Mouse (Mus musculus) hindbrain, embryonic 11.5 days (tissue): ENCODE measurements around the gene Ptprd. TPM values are rescaled to one million over a fixed set of nuclear protein-coding genes. Genes with fewer than 3 reads are reported as not detected.

Experiments used
- ATAC-seq: fragments of 200-750 bp; cut with Nextera tagmentation; 2 replicates; pipeline ENCODE4 v1.8.0; 2017; ENCODE audit warnings: mild to moderate bottlenecking, moderate TSS enrichment, moderate library complexity; ENCODE audit not compliant: low FRiP score
- DNase-seq: peaks from one replicate; pipeline ENCODE4 v3.0.0-alpha.2; 2015; ENCODE audit warnings: low spot score
- H3K27ac ChIP-seq: fragments of 300-500 bp; sonication (generic); 2 replicates; pipeline ENCODE4 v1.5.1; 2014; ENCODE audit warnings: mild to moderate bottlenecking, low read depth, low read length
- H3K27me3 ChIP-seq: fragments of 300-500 bp; sonication (generic); 2 replicates; pipeline ENCODE4 v1.6.1; 2014; ENCODE audit warnings: mild to moderate bottlenecking, low read length, moderate library complexity, mixed read lengths; ENCODE audit not compliant: control insufficient read depth, insufficient read depth
- H3K36me3 ChIP-seq: fragments of 300-500 bp; sonication (generic); 2 replicates; pipeline ENCODE4 v1.6.1; 2014; ENCODE audit warnings: mild to moderate bottlenecking, low read length, moderate library complexity, mixed read lengths; ENCODE audit not compliant: control insufficient read depth, insufficient read depth
- H3K4me1 ChIP-seq: fragments of 300-500 bp; sonication (generic); replicated peaks from 2 replicates; pipeline ENCODE4 v1.6.1; 2014; ENCODE audit warnings: low read length, mixed read lengths; ENCODE audit not compliant: control insufficient read depth, insufficient read depth
- H3K4me2 ChIP-seq: fragments of 300-500 bp; sonication (generic); replicated peaks from 2 replicates; pipeline ENCODE4 v1.6.1; 2014; ENCODE audit warnings: mild to moderate bottlenecking, low read depth, low read length
- H3K4me3 ChIP-seq: fragments of 300-500 bp; sonication (generic); 2 replicates; pipeline ENCODE4 v1.5.1; 2014; ENCODE audit warnings: low read depth, low read length
- H3K9ac ChIP-seq: fragments of 300-500 bp; sonication (generic); 2 replicates; pipeline ENCODE4 v1.6.1; 2014; ENCODE audit warnings: low read depth, low read length
- H3K9me3 ChIP-seq: fragments of 300-500 bp; sonication (generic); 2 replicates; pipeline ENCODE4 v1.6.1; 2016; ENCODE audit warnings: low read length; ENCODE audit not compliant: control insufficient read depth
- WGBS: fragments of 180-500 bp; shearing (Covaris S2); extraction: QIAGEN DNeasy Blood & Tissue Kit; methylation state at CpG from one replicate; pipeline ENCODE4 v1.1.7; 2014; 5-methylcytosine and 5-hydroxymethylcytosine counted together
- polyA plus RNA-seq: library from polyadenylated mRNA; unstranded; fragments of >200 nt; fragmentation: Nextera tagmentation; extraction: Ambion mirVana; gene quantifications from 2 replicates; pipeline ENCODE4 v1.2.1, GENCODE M21; 2014

The Ptprd gene
- polyA plus RNA-seq, 1 experiment from 2014 or later = 31.7 TPM

GRCm38 (mm10) chr4:76144925-76145324 is 2066.8 kb downstream of the Ptprd start:
- Histone ChIP-seq H3K4me2 (no peak overlapping the region), H3K9me3 (no peaks in the 10 kb centered on the region), H3K4me1 (no peaks in the 10 kb centered on the region), H3K36me3 (no peaks in the 10 kb centered on the region), H3K4me3 (no peak overlapping the region), H3K27me3 (no peaks in the 10 kb centered on the region), H3K27ac (no peak overlapping the region), H3K9ac (no peak overlapping the region)
- 72% methylated on average over 4 of the region's 4 CpGs for WGBS
- DNase-seq (no peak), ATAC-seq (no peak)

- Histone ChIP-seq H3K36me3 (no peaks in the 10 kb centered on the region), H3K4me2 (no peak overlapping the region), H3K27me3 (no peaks in the 10 kb centered on the region), H3K4me1 (no peaks in the 10 kb centered on the region), H3K4me3 (no peak overlapping the region), H3K9ac (no peak overlapping the region), H3K27ac (no peak overlapping the region), H3K9me3 (no peaks in the 10 kb centered on the region)
- no peak for ATAC-seq
- WGBS = 54% methylated on average over 2 of the region's 2 CpGs
- DNase-seq = no peak
Measured at GRCm38 (mm10) chr4:76144333-76144732, 2067.4 kb downstream of the Ptprd start.

- ATAC-seq (no peak), DNase-seq (no peak)
- Histone ChIP-seq H3K4me1 (no peaks in the 10 kb centered on the region), H3K4me3 (no peak overlapping the region), H3K27me3 (no peaks in the 10 kb centered on the region), H3K4me2 (no peak overlapping the region), H3K27ac (no peak overlapping the region), H3K36me3 (no peaks in the 10 kb centered on the region), H3K9me3 (no peaks in the 10 kb centered on the region), H3K9ac (no peak overlapping the region)
- WGBS = 66% methylated on average over 3 of the region's 3 CpGs
Measured at GRCm38 (mm10) chr4:76137901-76138300, 2073.9 kb downstream of the Ptprd start.

- Histone ChIP-seq H3K36me3 (no peaks in the 10 kb centered on the region), H3K4me3 (no peak overlapping the region), H3K4me2 (no peak overlapping the region), H3K4me1 (no peaks in the 10 kb centered on the region), H3K27me3 (no peaks in the 10 kb centered on the region), H3K9ac (no peak overlapping the region), H3K9me3 (no peaks in the 10 kb centered on the region), H3K27ac (no peak overlapping the region)
- WGBS = 89% methylated on average over 14 of the region's 14 CpGs
- DNase-seq = no peak
- ATAC-seq = no peak
Measured at GRCm38 (mm10) chr4:76136625-76137024, 2075.1 kb downstream of the Ptprd start.

DNA sequence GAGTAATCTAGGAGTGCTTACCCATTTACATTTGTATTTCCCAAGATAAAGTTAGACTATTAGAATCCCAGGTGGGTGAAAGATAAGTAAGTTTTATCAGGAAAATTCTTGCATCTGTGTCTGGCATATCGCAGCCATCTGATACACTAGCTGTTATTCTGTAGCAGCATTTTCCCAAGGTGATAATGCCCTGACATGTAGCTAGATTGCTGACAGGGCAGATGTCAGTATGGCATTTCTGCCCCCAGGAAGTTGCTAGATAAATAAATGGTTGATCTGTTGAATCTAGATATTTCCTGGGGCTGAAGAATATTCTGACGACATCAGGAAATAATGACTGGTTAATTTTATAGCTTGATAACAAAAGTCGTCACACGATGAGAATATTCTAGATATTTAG is 2119.9 kb downstream of the Ptprd start:
- Histone ChIP-seq H3K9ac (no peak overlapping the region), H3K36me3 (no peaks in the 10 kb centered on the region), H3K4me1 (no peaks in the 10 kb centered on the region), H3K4me3 (no peak overlapping the region), H3K9me3 (no peaks in the 10 kb centered on the region), H3K27ac (no peak overlapping the region), H3K4me2 (no peak overlapping the region), H3K27me3 (no peaks in the 10 kb centered on the region)
- DNase-seq = no peak
- no peak for ATAC-seq
- 92% methylated on average over 4 of the region's 4 CpGs for WGBS

DNA sequence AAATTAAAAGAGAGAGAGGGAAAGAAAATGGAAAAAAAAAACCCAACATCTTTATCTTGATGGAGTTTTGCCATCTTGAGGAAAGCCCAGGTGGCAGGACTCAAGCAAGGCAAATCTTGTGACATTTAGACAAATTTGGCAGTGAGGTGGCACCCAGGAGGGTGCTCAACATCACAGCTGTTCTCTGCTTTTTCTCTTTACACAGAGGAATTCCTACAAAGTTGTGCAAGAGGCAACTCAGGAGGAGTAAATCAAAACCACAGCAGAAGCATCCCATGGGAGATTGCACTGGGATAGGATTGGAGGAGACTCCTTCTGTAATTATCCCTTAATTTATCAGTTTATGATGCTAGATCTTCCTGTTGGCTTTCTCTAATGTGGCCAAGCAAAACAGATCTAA is 2121.9 kb downstream of the Ptprd start:
- no peak overlapping the region for H3K4me3 ChIP-seq
- H3K36me3 ChIP-seq = no peaks in the 10 kb centered on the region
- DNase-seq = no peak
- no peak overlapping the region for H3K27ac ChIP-seq
- no peak overlapping the region for H3K4me2 ChIP-seq
- no peak for ATAC-seq
- H3K4me1 ChIP-seq = no peaks in the 10 kb centered on the region
- no peak overlapping the region for H3K9ac ChIP-seq
- no peaks in the 10 kb centered on the region for H3K9me3 ChIP-seq
- no peaks in the 10 kb centered on the region for H3K27me3 ChIP-seq

DNA sequence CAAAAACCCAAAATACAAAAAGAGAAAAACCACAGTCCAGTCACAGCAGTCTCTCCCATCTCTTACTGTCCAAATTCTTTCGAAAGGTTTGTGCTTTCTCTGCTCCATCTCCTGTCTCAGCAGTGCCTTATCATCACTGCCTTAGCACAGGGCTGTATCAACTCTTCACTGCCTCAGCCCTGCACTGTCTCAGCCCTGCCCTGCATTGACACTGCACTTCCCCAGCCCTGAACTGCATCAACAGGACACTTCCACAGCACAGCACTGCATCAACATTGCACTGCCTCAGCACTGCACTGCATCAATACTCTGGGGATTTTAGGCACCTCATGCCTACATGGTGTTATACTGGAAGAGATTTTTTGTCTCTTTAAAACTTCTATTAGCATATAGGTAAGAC is 2135.7 kb downstream of the Ptprd start:
- no peak overlapping the region for H3K4me3 ChIP-seq
- H3K27me3 ChIP-seq = no peaks in the 10 kb centered on the region
- H3K4me2 ChIP-seq = no peak overlapping the region
- H3K4me1 ChIP-seq = no peaks in the 10 kb centered on the region
- no peaks in the 10 kb centered on the region for H3K36me3 ChIP-seq
- H3K9ac ChIP-seq = no peak overlapping the region
- DNase-seq (no peak), ATAC-seq (no peak)
- H3K27ac ChIP-seq = no peak overlapping the region
- 97% methylated on average over 1 of the region's 1 CpGs for WGBS
- H3K9me3 ChIP-seq = no peaks in the 10 kb centered on the region

GRCm38 (mm10) chr4:76073286-76073685 is 2138.5 kb downstream of the Ptprd start:
- 91% methylated on average over 3 of the region's 3 CpGs for WGBS
- no peaks in the 10 kb centered on the region for H3K27me3 ChIP-seq
- no peak overlapping the region for H3K4me3 ChIP-seq
- H3K4me2 ChIP-seq = no peak overlapping the region
- H3K9ac ChIP-seq = no peak overlapping the region
- DNase-seq (no peak), ATAC-seq (no peak)
- no peaks in the 10 kb centered on the region for H3K9me3 ChIP-seq
- no peaks in the 10 kb centered on the region for H3K4me1 ChIP-seq
- no peak overlapping the region for H3K27ac ChIP-seq
- H3K36me3 ChIP-seq = no peaks in the 10 kb centered on the region

GRCm38 (mm10) chr4:76071720-76072119 is 2140.0 kb downstream of the Ptprd start:
- ATAC-seq (no peak), DNase-seq (no peak)
- H3K9ac ChIP-seq = no peak overlapping the region
- no peak overlapping the region for H3K27ac ChIP-seq
- H3K4me2 ChIP-seq = no peak overlapping the region
- H3K36me3 ChIP-seq = no peaks in the 10 kb centered on the region
- no peaks in the 10 kb centered on the region for H3K9me3 ChIP-seq
- 81% methylated on average over 6 of the region's 6 CpGs for WGBS
- H3K4me3 ChIP-seq = no peak overlapping the region
- H3K4me1 ChIP-seq = no peaks in the 10 kb centered on the region
- no peaks in the 10 kb centered on the region for H3K27me3 ChIP-seq
